Mouse (Mus musculus): ENCODE measurements around the gene Ctrc.

DNA sequence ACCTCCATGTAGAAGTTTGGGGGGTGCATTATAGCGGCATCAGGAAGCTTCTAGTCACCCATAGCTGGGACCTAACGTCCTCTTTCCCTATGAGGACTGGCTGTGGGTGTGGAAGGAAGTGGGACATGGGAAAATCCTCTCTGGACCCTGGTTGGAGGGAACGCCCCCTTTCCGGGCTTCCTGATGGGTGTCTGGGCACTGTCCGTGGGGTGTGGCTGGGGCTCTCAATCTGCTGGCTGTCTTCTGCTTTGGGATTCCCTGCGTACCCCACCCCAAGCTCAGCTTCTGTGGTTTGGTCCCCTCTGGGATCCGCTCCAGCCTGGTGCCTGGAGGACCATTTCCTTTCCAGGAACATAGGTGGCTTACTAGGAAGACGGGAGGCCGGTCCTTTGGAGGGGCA is 26.8 kb upstream of the Ctrc start:
- TF ChIP-seq CTCF (IDR thresholded peaks at IDR 0.05; ENCODE audit: control insufficient read depth, insufficient read depth, insufficient replicate concordance, low read depth, low read length) (no peak), POLR2A (IDR thresholded peaks at IDR 0.05; ENCODE audit: control insufficient read depth, low read depth, low read length) (no peak)

Measured in testis, adult 2 months (tissue).